Mouse (Mus musculus) embryonic fibroblast, embryonic 13.5 days (primary cell): ENCODE measurements at regions not wholly inside any gene's neighbourhood (a gene's known extent, or its start where the extent isn't known, plus 50 kb on each side); places are given as distances from the start of the nearest gene placed in this dataset.

Experiments used
- H3K27ac ChIP-seq: 2 replicates; pipeline ENCODE4 v1.5.1; 2012; ENCODE audit warnings: low read length, control low read depth, inconsistent platforms; ENCODE audit not compliant: insufficient read depth
- H3K4me1 ChIP-seq: 2 replicates; pipeline ENCODE4 v1.6.1; 2011; ENCODE audit warnings: low read length; ENCODE audit not compliant: control insufficient read depth, insufficient read depth
- H3K4me3 ChIP-seq: 2 replicates; pipeline ENCODE4 v1.5.1; 2011; ENCODE audit warnings: mild to moderate bottlenecking, control low read depth, low read length; ENCODE audit not compliant: insufficient read depth
- CTCF ChIP-seq: IDR thresholded peaks from 2 replicates; pipeline ENCODE4 v1.5.1; 2011; ENCODE audit warnings: mild to moderate bottlenecking, control low read depth, low read length, moderate library complexity, borderline replicate concordance; ENCODE audit not compliant: insufficient read depth
- POLR2A ChIP-seq: IDR thresholded peaks from 2 replicates; pipeline ENCODE4 v1.6.1; 2011; ENCODE audit warnings: low read depth, mild to moderate bottlenecking, control low read depth, low read length, moderate library complexity

- TF ChIP-seq CTCF (no peak), POLR2A (no peak)
- Histone ChIP-seq H3K4me3 (no peak overlapping the region), H3K27ac (no peak overlapping the region), H3K4me1 (no peaks in the 10 kb centered on the region)
Measured at GRCm38 (mm10) chr6:99874029-99874428, 147.8 kb upstream of the Prok2 start.

GRCm38 (mm10) chr6:99866061-99866460 is 139.9 kb upstream of the Prok2 start:
- no peak overlapping the region for H3K4me3 ChIP-seq
- no peaks in the 10 kb centered on the region for H3K4me1 ChIP-seq
- H3K27ac ChIP-seq: no peak overlapping the region
- TF ChIP-seq POLR2A: no peak
- TF ChIP-seq CTCF: no peak

GRCm38 (mm10) chr6:99864949-99865348 is 138.8 kb upstream of the Prok2 start:
- Histone ChIP-seq H3K4me1 (no peaks in the 10 kb centered on the region), H3K27ac (no peak overlapping the region), H3K4me3 (no peak overlapping the region)
- TF ChIP-seq CTCF (no peak), POLR2A (no peak)

GRCm38 (mm10) chr6:99863418-99863817 is 137.2 kb upstream of the Prok2 start:
- TF ChIP-seq POLR2A (no peak), CTCF (no peak)
- no peaks in the 10 kb centered on the region for H3K4me1 ChIP-seq
- H3K4me3 ChIP-seq: no peak overlapping the region
- no peak overlapping the region for H3K27ac ChIP-seq

GRCm38 (mm10) chr6:99857411-99857810 is 131.2 kb upstream of the Prok2 start:
- Histone ChIP-seq H3K4me1 (no peaks in the 10 kb centered on the region), H3K27ac (no peak overlapping the region)
- TF ChIP-seq CTCF: no peak
- no peak for TF ChIP-seq POLR2A

GRCm38 (mm10) chr6:99853716-99854115 is 127.5 kb upstream of the Prok2 start:
- Histone ChIP-seq H3K27ac (no peak overlapping the region), H3K4me1 (no peaks in the 10 kb centered on the region), H3K4me3 (no peak overlapping the region)
- TF ChIP-seq CTCF (0 out of 2 replicates have a peak, but pooled peaks have one; percentile 7), POLR2A (no peak)

More at GRCm38 (mm10) chr6:99857411-99857810, 131.2 kb upstream of the Prok2 start:
- H3K4me3 ChIP-seq: no peak overlapping the region

GRCm38 (mm10) chr6:99850706-99851105 is 124.5 kb upstream of the Prok2 start:
- H3K4me1 ChIP-seq: no peaks in the 10 kb centered on the region
- no peak overlapping the region for H3K27ac ChIP-seq
- H3K4me3 ChIP-seq: no peak overlapping the region
- TF ChIP-seq CTCF (no peak), POLR2A (no peak)

GRCm38 (mm10) chr6:99845508-99845846 is 119.3 kb upstream of the Prok2 start:
- no peaks in the 10 kb centered on the region; the same call in 1 of the 2 replicates for H3K4me1 ChIP-seq
- no peak for TF ChIP-seq POLR2A
- TF ChIP-seq CTCF: no peak
- no peak overlapping the region for H3K4me3 ChIP-seq
- no peak overlapping the region for H3K27ac ChIP-seq

- Histone ChIP-seq H3K27ac (no peak overlapping the region), H3K4me1 (no peaks in the 10 kb centered on the region; the same call in 1 of the 2 replicates), H3K4me3 (no peak overlapping the region)
- TF ChIP-seq POLR2A: no peak
- TF ChIP-seq CTCF: no peak
Measured at GRCm38 (mm10) chr6:99844775-99845507, 118.7 kb upstream of the Prok2 start.

- Histone ChIP-seq H3K4me1 (no peaks in the 10 kb centered on the region; the same call in 1 of the 2 replicates), H3K27ac (no peak overlapping the region), H3K4me3 (no peak overlapping the region)
- TF ChIP-seq CTCF: no peak
- TF ChIP-seq POLR2A: no peak
Measured at GRCm38 (mm10) chr6:99843507-99843906, 117.3 kb upstream of the Prok2 start.

- H3K27ac ChIP-seq: no peak overlapping the region
- TF ChIP-seq POLR2A (no peak), CTCF (no peak)
- H3K4me1 ChIP-seq: no peaks in the 10 kb centered on the region; the same call in 1 of the 2 replicates
- no peak overlapping the region for H3K4me3 ChIP-seq
Measured at GRCm38 (mm10) chr6:99842723-99843122, 116.5 kb upstream of the Prok2 start.
